Mouse (Mus musculus): ENCODE results near the gene Lrrc42. TPM values are rescaled to one million over a fixed set of nuclear protein-coding genes. Genes with fewer than 3 reads are reported as not detected.
A peak's percentile ranks its signal among the peaks of the same experiment; 100 is the strongest.

Lrrc42 gene
- total and polyA plus RNA-seq, 3 experiments = 7.7 to 31.7 (median 28.0) TPM

DNA sequence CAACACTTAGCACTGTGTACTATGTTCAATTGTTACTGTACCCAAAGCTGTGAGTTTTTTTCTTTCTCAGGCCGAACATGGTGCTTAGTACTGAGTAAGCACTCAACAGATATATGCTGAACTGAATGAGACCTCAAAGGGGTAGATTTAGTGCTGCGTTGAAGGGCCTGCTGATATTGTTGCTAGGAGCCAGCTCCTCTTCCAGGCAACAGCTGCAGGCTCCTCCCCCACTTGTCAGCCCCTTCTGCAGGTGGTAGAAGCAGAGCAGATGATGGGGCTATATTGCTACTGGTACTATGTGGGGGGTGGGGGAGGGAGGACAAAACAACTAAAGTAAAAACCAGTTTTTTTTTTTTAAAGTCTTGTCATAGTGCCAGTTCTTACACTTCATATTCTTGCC lies 3.9 kb downstream of the Lrrc42 start:
- no peak for DNase-seq

DNA sequence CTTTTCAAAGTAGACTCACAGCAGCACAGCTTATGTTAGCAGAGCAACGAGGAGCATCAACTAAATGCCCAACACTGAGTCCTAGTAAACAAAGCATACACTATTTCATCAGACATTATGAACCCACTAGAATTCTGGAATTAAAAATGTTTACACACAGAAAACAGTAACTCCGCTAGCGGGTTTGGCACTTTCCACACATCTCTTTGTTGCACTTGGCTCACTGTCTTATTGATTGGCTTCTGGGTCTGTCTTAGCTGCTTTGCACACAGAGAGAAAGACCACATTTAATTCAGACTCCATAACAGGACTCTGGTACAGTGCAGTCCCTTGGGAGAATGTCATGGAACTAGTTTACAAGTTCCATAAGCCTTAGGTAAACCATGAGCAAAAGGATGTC lies 5.3 kb downstream of the Lrrc42 start:
- no peak for DNase-seq

DNA sequence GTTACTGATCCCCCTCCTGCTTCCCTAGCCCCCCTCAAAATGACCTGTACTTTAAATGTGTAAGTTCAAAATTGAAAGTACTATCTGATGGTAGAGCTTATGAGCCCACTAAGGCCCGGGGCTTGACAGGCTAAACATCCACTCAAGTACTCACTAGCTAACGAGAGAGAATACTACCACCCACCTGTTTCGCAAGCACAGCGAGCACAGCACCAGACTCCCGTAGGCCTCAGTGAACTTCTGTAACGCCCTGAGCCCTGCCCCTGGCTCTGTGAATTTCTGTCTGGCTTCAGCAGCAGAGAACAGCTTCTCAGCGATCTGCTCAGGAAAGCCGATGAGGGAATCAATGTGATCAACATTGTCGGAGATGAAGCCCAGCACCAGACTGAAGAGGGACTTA lies 6.2 kb downstream of the Lrrc42 start:
- no peak for DNase-seq

DNA sequence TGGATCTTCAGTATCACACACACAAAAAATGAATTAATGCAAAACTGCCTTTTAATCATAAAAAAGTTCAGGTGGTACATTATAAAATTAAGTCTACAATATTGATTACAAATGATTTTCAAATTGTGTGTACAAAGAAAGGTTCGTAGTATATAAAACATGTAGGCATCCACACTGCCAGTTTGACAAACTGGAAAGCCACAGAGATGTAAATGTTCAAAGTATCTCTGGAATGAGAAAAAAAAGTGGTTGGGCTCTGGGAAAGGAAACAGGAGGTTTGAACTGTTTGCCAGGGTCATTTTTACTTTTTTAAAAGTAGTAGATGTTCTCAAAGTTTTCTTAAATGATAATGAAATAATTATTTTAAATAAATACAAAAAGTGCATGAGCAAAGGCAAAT lies 7.3 kb downstream of the Lrrc42 start:
- no peak for DNase-seq

DNA sequence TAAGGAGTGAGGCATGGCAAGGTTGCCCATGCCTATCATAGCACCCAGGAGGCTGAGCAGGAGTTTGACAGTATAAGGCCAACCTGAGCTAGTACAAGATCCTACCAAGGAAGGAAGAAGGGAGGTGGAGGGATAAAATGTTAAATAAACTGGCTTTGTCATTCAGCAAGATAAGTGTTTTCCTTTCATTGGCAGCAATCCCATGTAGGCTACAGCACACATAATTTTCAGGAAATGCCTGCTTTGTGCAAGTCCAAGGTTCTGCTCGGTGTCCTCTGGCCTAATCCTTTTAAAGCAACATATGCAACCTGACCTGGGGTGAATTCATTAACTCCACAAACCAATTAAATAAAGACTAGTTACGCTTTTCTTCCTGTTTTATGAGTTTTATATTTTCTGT lies 8.0 kb downstream of the Lrrc42 start:
- DNase-seq = no peak

DNA sequence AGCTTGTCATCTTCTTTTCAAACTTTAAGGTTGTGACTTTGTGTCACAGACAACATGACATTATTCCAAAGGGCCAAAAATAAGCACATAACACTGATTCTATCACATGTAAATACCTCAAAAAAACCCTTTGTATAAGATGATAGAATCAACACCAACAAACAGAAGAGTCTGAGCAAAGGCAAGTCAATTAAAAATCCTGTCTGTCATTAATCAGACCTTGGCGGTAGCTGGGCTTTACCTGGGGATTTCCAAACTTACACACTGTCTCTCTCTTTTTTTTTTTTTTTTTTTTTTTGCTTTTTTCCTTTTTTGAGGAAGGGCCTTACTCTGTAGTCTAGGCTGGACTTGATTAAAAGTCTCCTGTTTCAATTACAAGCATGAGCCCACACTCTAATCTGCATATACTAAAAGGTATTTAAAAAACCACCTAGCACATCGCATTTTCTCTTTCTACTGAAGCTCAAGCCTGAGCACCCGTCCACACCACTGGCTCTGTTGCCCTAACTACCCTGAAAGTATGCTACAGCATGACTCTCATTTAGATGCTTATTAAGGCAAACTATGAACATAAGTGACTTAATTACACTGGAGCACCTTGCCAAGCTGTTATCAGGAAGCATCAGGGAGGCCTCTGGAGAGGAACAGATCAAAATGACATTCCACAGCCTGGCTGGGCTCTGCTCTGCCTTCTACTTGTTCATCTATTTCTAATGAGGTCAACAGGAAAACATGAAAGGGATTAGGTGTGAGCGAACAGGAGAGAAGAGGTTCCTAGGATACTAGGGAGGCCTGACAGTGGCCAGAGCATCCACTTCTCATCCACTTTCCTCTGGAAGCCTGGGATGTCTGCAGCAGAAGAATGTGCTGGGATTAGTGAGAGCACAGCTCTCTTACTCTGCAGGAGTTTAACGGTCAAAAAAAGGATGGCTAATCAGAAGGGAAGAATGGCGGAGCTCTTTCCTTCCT lies 9.7 kb downstream of the Lrrc42 start:
- DNase-seq = no peak

DNA sequence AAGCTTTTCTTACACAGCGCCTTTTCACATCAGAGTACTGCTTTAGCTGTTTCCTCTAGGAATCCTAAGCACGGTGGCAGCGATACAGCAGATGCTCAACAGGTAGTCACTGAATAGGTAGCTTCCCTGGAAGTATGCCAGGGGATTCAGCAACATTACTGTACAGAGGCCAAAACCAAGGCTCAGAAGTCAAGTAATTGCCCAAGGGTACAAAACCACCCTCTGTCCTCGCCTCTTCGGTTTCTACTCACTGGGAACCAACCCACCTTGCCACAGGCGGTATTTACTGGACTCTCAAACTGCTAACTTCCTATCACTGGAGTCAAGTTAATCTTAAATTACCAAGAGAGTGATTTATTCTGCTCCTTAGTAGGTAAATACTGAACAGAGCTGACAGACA lies 13.1 kb downstream of the Lrrc42 start:
- DNase-seq = no peak

DNA sequence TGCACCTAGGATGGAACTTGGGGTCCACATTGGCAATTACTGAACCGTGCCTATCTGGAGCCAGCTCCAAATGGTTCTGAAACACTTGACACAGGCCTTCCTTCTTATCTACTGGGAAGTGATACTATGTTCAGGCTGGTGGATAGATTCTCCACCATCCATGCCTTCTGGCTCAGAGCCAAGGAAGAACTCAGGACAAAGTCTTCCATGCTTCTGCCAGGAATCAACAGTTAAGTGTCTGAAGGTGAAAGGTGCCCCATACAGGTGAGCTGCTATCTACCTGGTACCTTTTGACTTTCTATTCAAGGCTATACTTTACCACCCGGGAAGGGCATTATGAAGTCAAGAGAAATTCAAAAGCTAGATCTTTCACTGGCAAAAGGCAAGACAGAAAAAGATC lies 15.1 kb downstream of the Lrrc42 start:
- DNase-seq = no peak

DNA sequence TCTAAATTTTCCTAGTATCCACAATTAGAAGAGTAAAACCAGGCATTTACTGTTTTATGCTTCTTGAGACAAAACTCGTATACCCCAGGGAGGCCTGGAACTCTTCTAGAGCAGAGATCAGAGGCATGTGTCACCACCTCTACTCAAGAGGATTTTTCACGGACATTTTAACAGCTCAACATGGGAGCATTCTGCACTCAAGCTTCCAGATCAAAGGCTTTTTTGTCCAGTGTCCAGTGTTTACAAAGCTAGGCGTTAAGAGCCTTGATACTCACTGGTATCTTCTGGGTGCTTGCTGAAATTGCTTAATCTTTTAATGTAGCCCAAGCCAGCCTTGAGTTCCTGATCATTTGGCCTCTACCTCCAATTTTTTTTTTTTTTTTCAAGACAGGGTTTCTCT lies 21.1 kb downstream of the Lrrc42 start:
- DNase-seq = no peak

DNA sequence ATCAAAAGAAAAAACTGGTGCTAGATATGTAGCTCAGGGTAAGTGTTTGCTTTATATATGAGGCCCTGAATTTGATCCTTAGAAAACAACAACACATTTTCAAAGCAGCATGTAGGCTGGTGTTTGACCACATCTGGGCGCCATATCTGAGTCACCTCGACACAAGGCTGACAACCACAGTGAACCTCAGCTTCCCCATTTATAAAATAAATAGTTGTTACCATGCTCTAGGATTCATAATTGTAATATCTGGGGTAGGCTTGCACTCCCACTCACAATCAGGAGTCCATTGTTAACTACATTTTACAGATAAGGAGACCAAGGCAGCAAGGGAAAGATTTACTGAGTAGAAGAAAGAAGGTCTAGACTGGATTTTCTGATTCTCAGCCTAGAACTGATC lies 27.0 kb downstream of the Lrrc42 start:
- DNase-seq = no peak

DNA sequence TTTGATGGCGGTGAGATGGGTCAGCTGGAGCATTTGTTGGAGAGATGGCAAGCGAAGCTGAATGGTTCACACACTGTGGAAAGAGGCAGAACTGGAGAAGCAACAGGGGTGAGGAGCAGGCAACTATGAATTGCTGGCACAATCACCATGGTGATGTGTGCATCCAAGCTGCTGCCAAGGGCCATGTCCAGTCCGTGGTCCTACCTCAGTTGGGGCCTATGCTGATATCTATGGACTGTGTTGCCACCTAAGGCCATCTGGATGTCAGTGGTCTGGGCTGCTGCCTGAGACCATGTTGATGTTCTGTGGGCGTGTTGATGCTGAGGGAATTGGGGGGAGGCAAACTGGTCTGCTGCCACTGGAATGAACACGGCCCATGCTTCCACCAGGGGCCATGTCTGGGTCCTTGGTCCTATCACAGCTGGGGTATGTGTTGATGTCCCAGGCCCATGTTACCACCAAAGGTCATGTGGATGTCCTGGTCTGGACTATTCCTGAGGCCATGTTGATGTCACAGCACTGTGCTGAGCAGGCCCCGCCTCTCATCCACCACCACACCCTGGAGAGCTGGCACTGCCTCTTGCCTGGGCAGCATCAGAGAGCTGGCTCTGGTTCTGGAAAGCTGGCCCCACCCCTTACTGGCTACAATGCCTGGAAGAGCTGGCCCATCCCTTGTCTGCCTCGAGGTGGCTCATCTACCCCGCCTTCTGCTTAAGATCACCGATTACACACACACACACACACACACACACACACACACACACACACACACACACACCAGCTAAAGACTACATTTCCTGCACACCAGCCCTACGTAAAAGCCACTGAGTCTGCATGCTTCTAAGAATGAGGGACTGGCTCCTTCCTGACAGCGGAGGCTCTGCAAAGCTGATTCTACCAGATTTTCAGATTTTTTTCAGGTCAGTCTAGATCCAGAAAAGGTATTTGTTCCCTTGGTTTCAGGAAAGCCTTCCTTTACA lies 29.8 kb downstream of the Lrrc42 start:
- peak; percentile 55 for DNase-seq

DNA sequence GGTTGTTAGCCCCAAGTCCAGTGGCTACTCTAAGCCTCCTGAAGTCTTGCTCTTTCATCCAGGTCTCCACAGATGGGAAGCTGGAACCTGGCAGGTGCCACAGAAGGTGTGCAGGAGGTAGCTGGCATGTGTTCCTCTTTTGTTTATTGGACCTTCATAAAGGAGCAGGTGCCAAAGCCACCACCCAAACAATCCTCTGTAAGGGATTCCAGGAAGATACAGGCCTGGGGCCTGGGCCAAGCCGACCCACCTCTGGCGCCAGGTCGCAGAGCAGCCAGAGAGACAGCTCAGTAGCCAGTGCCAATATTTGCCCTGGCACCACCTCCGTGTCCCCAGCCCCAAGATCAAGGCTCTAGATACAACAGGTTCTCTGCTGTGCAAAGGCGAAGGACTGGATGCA lies 31.8 kb downstream of the Lrrc42 start:
- DNase-seq = peak; percentile 14

DNA sequence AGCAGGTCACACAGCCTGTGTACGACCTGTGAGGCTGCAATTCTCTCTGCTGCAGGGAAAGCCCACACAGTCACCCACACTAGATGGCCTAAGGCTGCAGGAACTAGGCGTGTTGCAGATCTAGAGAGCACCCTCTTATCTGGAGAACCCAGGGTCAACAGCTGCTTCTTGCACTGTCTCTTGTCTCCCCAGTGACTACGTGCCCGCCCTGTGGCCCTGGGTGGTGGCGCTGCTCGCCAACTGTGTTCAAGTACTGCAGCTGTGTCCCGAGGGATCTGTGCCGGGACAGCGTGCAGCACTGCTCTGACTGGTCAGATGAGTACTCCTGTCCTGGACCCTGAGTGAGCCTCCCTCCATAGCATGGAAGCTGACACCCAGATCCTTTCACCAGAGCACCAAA lies 35.8 kb downstream of the Lrrc42 start:
- DNase-seq = peak; percentile 36

DNA sequence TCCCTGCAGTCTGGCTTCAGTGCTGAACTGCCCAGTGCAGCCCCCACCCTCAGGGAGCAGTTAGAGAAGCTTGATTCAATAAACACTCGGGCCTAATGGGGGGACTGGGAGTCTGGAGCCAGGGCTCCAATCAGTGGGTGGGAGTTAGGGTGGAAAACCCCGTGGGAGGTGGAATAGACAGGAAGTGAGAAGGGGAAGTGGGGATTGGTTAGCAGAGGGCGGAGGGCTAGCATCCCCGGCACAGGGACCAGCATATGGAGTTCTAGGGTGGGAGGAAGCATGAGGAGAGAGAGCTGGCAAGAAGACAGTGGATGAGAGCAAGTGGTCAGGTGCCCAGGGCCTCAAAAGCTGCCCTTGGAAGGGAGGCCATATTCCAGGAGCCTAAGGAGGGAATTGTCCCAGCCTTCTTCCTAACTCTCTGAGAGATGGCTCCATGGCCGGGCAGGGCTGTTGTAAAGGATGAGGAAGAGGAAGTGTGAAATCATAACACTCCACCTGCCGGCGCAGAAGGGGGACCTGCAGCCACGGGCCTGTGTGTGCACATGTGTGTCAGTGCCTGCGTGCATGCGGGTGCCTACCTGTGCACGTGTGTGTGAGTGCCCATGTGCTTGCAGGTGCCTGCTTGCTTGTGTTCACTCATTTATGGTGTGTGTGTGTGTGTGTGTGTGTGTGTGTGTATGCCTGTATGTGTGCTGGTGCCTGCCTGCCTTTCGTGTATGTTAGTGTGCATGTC lies 39.9 kb downstream of the Lrrc42 start:
- no peak for DNase-seq

DNA sequence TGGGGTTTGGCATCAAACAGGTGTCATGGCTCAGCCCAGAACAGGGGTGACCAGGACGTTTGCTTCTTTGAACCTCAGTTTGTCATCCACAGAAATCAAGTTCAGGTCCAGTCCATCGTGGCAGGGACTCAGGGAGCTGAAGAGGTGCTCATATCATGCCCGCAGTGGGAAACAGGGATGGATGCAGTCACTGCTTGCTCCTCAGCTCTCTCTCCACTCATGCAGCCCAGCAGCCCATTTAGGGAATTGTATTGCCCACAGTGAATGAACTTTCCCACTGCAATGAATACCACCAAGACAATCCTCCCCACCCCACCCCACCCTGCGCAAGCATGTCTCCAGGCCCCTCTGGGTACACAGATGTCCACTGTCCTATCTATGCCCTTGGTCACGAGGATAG lies 41.4 kb downstream of the Lrrc42 start:
- no peak for DNase-seq

DNA sequence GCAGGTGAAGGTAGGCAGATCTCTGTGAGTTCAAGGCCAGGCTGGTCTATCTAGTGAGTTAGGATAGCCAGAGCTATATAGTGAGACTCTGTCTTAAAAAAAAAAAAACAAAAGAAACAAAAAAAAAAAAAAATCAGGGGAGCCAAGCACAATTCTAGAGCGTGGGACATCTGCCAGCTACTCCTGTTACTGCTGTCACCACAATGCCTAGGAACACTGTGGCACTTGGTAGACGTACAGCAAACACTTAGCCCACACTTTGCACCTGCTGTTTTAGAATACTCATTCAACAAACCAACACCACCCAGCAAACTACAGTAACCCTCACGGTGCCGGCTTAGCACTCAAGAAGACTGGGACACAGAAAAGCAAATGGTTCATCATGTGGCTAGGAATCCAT lies 41.9 kb downstream of the Lrrc42 start:
- DNase-seq = no peak

DNA sequence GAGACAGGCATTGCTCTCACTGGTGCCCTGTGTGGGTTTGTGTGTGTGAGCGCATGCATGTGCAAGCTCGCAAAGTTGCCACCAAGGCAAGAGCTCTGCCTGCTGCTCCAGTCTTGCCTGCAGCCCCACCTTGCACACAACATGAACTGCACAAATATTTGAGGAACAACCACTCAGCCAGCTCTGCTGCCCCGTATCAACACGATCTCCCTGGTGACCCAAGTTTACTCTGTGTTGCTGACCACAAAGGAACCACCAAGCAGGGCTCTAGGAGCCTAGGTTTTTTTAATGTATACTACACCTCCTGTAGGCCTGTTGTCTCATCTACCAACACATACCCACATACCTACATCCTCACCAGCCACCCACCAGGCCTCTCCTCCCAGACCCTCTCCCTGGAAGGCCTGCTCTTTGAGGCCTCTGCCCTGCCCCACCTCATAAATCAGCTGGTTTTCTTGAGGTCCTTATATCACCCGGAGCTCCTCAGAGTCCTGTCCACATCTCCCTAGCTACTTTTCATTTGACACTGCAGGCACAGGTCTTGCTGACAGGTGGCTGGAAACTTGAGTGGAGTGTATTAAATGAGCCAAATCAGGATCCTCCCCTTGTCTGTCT lies 42.7 kb downstream of the Lrrc42 start:
- no peak for DNase-seq

DNA sequence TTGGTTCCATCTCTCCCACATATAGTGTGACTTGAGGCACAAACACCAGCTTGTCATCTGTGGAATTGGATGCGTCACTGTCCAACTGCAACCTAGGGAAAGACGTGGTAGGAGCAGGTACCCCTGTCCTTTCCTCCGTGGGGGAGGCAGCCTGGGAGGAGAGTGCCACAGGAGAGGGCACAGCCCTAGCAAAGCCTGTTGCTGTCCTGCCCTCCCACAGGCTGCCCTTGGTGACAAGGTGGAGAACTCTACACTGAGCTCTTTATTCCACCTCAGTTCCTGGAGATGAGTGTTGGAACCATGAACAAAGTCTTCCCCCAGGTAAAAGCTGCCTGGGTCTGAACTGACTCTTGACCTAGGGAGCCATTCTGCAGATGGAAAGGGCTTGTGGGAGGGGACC lies 44.5 kb downstream of the Lrrc42 start, which contains the start of gene Ldlrad1:
TSS of gene Ldlrad1 (plus strand) at position 301 of the 400 bp plus-strand sequence.
- DNase-seq = no peak

DNA sequence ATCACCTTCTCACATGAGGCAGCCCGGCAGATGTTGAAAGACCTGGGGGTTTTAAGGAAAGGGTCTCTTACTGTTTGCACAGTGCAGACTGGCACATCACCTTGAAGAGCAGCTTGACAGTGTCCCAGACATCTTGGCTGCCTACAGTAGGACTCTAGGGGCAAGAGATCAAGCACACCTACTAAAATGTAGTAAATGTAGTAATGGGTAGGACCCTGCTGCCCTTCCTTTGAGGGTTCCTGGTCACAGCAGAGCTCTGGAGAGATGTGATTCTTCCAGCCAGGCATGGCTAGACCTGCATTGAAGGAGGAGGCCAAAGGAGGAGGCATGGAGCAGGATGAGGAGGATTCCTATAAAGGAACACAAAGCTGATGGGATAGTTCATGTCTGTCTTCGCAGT lies 46.3 kb downstream of the Lrrc42 start:
- DNase-seq = no peak

DNA sequence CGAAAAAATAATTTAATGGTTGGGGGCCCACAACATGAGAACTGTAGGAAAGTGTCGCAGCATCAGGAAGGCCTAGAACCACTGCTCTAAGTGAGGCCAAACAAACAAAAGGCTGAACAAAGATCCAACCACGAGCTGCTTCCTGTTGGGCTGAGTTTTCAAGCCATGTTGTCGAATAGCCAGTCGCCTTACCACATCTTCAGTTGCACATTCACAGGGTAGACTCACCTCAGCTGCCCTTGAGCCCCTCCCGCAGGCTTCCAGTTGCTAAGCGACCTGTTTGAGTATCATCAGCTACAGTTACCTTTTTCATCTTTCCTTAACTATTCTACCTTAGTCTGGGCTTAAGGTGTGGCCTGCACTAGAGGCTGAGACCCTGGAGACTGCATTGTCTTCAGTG lies 50.3 kb downstream of the Lrrc42 start:
- DNase-seq = no peak

DNA sequence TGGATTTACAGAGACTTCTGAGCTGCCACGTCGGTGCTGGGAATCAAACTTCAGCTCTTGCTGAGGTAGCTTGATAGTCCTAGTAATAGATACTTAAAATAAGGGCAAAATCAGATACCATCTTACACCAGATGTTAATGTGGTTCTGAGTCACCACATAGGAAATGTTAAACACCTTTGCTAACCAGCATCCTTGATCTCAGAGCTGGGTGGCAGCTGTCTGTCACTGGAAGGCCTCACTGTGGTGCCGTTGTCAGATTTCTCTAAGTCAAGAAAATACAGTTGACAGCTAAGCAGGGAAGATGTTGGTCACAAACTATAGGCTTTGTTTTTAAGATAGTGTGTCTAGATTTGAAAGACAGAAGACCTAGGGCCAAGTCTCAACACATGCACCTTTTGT lies 51.6 kb downstream of the Lrrc42 start:
- DNase-seq = no peak

DNA sequence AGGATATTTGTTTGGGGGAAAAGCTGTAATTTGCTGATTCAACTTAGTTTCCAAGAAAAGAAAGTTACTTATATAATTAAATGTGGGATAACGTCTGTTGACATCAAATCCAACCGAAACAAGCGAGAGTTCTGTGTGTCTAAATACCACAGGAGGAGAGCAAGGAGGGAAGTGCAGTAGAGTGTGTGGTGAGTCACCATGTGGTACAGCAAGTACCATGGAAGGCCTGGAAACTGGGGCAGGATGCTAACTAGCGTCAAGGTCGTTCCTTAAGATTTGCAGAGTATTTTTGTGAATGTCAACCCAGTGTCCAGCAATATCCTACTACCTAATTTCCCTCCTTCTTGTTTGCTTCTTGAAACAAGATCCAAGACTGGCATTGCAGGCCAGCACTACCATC lies 55.3 kb downstream of the Lrrc42 start:
- DNase-seq = peak; percentile 38

All from adrenal gland, adult 2 months (tissue).